Mouse (Mus musculus) heart, postnatal 0 days (tissue): ENCODE measurements around the gene Chrd. TPM values are rescaled to one million over a fixed set of nuclear protein-coding genes. Genes with fewer than 3 reads are reported as not detected.
A peak's percentile ranks its signal among the peaks of the same experiment; 100 is the strongest.

Experiments
- ATAC-seq: fragments of 200-750 bp; cut with Nextera tagmentation; 2 replicates; pipeline ENCODE4 v1.8.0; 2017; ENCODE audit warnings: low read depth, moderate number of reproducible peaks, moderate library complexity; ENCODE audit not compliant: insufficient read depth
- DNase-seq: peaks from one replicate; pipeline ENCODE4 v3.0.0-alpha.2; 2016; ENCODE audit warnings: low spot score
- H3K27ac ChIP-seq: fragments of 300-500 bp; sonication (generic); 2 replicates; pipeline ENCODE4 v1.5.1; 2014; ENCODE audit warnings: low read depth, mild to moderate bottlenecking
- H3K27me3 ChIP-seq: fragments of 300-500 bp; sonication (generic); 2 replicates; pipeline ENCODE4 v1.6.1; 2014; ENCODE audit warnings: low read length, mixed read lengths; ENCODE audit not compliant: control insufficient read depth, insufficient read depth
- H3K36me3 ChIP-seq: fragments of 300-500 bp; sonication (generic); replicated peaks from 2 replicates; pipeline ENCODE4 v1.6.1; 2014; ENCODE audit warnings: low read length, mixed read lengths; ENCODE audit not compliant: control insufficient read depth, insufficient read depth
- H3K4me1 ChIP-seq: fragments of 300-500 bp; sonication (generic); 2 replicates; pipeline ENCODE4 v1.6.1; 2014; ENCODE audit warnings: antibody characterized with exemption; ENCODE audit not compliant: control insufficient read depth, insufficient read depth
- H3K4me2 ChIP-seq: fragments of 300-500 bp; sonication (generic); 2 replicates; pipeline ENCODE4 v1.6.1; 2014; ENCODE audit warnings: low read depth, mild to moderate bottlenecking, low read length, moderate library complexity
- H3K4me3 ChIP-seq: fragments of 300-500 bp; sonication (generic); 2 replicates; pipeline ENCODE4 v1.5.1; 2014; ENCODE audit warnings: low read depth, low read length
- H3K9ac ChIP-seq: fragments of 300-500 bp; sonication (generic); replicated peaks from 2 replicates; pipeline ENCODE4 v1.6.1; 2014; ENCODE audit warnings: low read depth, low read length, mixed read lengths
- H3K9me3 ChIP-seq: fragments of 300-500 bp; sonication (generic); replicated peaks from 2 replicates; pipeline ENCODE4 v1.6.1; 2016; ENCODE audit warnings: low read length; ENCODE audit not compliant: control insufficient read depth
- CTCF ChIP-seq: IDR thresholded peaks from 2 replicates; pipeline ENCODE4 v1.5.1; 2016; ENCODE audit warnings: antibody characterized with exemption, control low read depth, low read depth
- EP300 ChIP-seq: IDR thresholded peaks from 2 replicates; pipeline ENCODE4 v1.6.1; 2016; ENCODE audit warnings: antibody characterized with exemption, low read depth
- WGBS: fragments of 180-500 bp; shearing (Covaris S2); extraction: QIAGEN DNeasy Blood & Tissue Kit; methylation state at CpG from one replicate; pipeline ENCODE4 v1.1.7; 2014; 5-methylcytosine and 5-hydroxymethylcytosine counted together
- polyA plus RNA-seq: library from polyadenylated mRNA; unstranded; fragments of >200 nt; fragmentation: Nextera tagmentation; extraction: Ambion mirVana; gene quantifications from 2 replicates; pipeline ENCODE4 v1.2.1, GENCODE M21; 2015
- total RNA-seq: library from RNA; depleted of rRNA; stranded (reverse); fragments of >200 nt; gene quantifications from 2 replicates; pipeline ENCODE4 v1.2.3, GENCODE M21; 2014; ENCODE audit warnings: low replicate concordance

Chrd gene
- total and polyA plus RNA-seq, 2 experiments from 2014 or later, result 0.49 to 9.7 TPM

GRCm38 (mm10) chr16:20706407-20707055 is 26.4 kb upstream of the Chrd start:
- no peak overlapping the region for H3K27ac ChIP-seq
- H3K9ac ChIP-seq, result no peak overlapping the region
- H3K36me3 ChIP-seq, result 0 out of 2 replicates have a peak, but pooled peaks cover 5% of the 10 kb centered on the region
- H3K27me3 ChIP-seq, result no peaks in the 10 kb centered on the region
- H3K4me3 ChIP-seq, result no peak overlapping the region
- no peak for DNase-seq
- H3K4me2 ChIP-seq, result no peak overlapping the region
- ATAC-seq, result no peak
- H3K4me1 ChIP-seq, result 0 out of 2 replicates have a peak, but pooled peaks cover 3% of the 10 kb centered on the region
- H3K9me3 ChIP-seq, result no peaks in the 10 kb centered on the region
- no peak for TF ChIP-seq EP300
- no peak for TF ChIP-seq CTCF
- WGBS, result 82% methylated on average over 2 of the region's 2 CpGs

DNA sequence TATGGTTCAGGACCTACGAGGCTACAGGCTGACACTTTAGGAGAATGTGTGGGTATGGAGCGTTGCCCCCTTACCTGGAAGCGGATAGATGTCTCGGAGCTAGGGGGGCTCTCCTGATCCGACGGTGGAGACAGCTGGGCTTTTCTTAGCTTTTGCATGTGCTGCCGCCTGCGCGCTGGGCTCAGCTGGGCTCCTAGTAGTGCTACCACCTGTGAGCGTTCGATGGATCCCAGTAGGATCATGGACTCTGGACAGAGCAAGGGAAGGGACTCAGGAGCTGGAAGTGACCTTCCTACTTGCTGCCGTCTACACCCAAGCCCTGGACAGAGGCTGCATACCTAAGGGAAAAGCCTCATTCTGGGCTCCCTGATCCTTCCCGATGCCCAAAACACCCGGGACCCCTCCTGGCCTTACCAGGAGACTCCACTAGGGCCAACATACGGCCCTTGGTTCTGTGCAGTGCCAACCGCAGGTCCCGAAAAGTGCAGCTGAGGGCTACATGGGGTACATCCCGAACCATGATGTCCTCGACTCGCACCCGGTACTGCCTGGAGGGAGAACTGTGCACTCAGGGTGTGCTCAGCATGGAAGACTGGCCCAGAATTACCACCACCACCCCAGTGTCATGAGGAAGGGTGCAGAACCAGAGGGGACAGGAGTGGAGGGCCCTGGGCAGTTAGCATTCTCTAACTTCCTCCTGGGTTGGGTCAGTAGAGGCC is 24.5 kb upstream of the Chrd start:
- Histone ChIP-seq H3K4me3 (no peak overlapping the region), H3K4me1 (no peaks in the 10 kb centered on the region), H3K27ac (no peak overlapping the region), H3K27me3 (no peaks in the 10 kb centered on the region), H3K9me3 (no peaks in the 10 kb centered on the region), H3K9ac (no peak overlapping the region), H3K36me3 (peaks cover 2% of the 10 kb centered on the region; the same call in 1 of the 2 replicates), H3K4me2 (no peak overlapping the region)
- no peak for DNase-seq
- TF ChIP-seq CTCF (no peak), EP300 (no peak)
- 89% methylated on average over 21 of the region's 21 CpGs for WGBS
- ATAC-seq, result no peak

GRCm38 (mm10) chr16:20708939-20709734 is 23.8 kb upstream of the Chrd start:
- H3K36me3 ChIP-seq, result no peaks in the 10 kb centered on the region; the same call in 1 of the 2 replicates
- H3K27ac ChIP-seq, result no peak overlapping the region
- no peaks in the 10 kb centered on the region for H3K9me3 ChIP-seq
- ATAC-seq, result no peak
- 77% methylated on average over 19 of the region's 19 CpGs for WGBS
- H3K4me3 ChIP-seq, result no peak overlapping the region
- H3K4me1 ChIP-seq, result no peaks in the 10 kb centered on the region
- H3K27me3 ChIP-seq, result no peaks in the 10 kb centered on the region
- TF ChIP-seq CTCF, result peak; percentile 57
- TF ChIP-seq EP300, result no peak
- H3K9ac ChIP-seq, result no peak overlapping the region
- H3K4me2 ChIP-seq, result no peak overlapping the region
- DNase-seq, result no peak

- Histone ChIP-seq H3K9me3 (no peaks in the 10 kb centered on the region), H3K36me3 (no peaks in the 10 kb centered on the region; the same call in 1 of the 2 replicates), H3K27ac (no peak overlapping the region), H3K4me2 (no peak overlapping the region), H3K9ac (no peak overlapping the region), H3K4me3 (no peak overlapping the region), H3K27me3 (no peaks in the 10 kb centered on the region), H3K4me1 (0 out of 2 replicates have a peak, but pooled peaks cover 6% of the 10 kb centered on the region)
- TF ChIP-seq EP300 (no peak), CTCF (no peak)
- no peak for DNase-seq
- WGBS, result 91% methylated on average over 11 of the region's 11 CpGs
- ATAC-seq, result no peak
Observed at GRCm38 (mm10) chr16:20710370-20710769, 22.6 kb upstream of the Chrd start.

- H3K9me3 ChIP-seq, result no peaks in the 10 kb centered on the region
- H3K4me3 ChIP-seq, result no peak overlapping the region
- 0 out of 2 replicates have a peak, but pooled peaks cover 9% of the 10 kb centered on the region for H3K4me1 ChIP-seq
- WGBS, result 74% methylated on average over 4 of the region's 4 CpGs
- TF ChIP-seq CTCF (no peak), EP300 (no peak)
- no peaks in the 10 kb centered on the region for H3K27me3 ChIP-seq
- no peak for ATAC-seq
- H3K36me3 ChIP-seq, result no peaks in the 10 kb centered on the region; the same call in 1 of the 2 replicates
- no peak overlapping the region for H3K27ac ChIP-seq
- no peak for DNase-seq
- H3K4me2 ChIP-seq, result no peak overlapping the region
- no peak overlapping the region for H3K9ac ChIP-seq
Observed at GRCm38 (mm10) chr16:20710810-20711209, 22.1 kb upstream of the Chrd start.
